Mouse (Mus musculus) stomach, embryonic 16.5 days (tissue): ENCODE measurements at regions not wholly inside any gene's neighbourhood (a gene's known extent, or its start where the extent isn't known, plus 50 kb on each side); places are given as distances from the start of the nearest gene placed in this dataset.
A peak's percentile ranks its signal among the peaks of the same experiment; 100 is the strongest.

Experiments
- ATAC-seq: fragments of 200-750 bp; cut with Nextera tagmentation; 2 replicates; pipeline ENCODE4 v1.8.0; 2017; ENCODE audit warnings: moderate number of reproducible peaks, moderate TSS enrichment; ENCODE audit not compliant: insufficient read depth, low FRiP score
- H3K27ac ChIP-seq: fragments of 300-500 bp; sonication (generic); 2 replicates; pipeline ENCODE4 v1.5.1; 2014; ENCODE audit warnings: low read length
- H3K27me3 ChIP-seq: fragments of 300-500 bp; sonication (generic); 2 replicates; pipeline ENCODE4 v1.6.1; 2014; ENCODE audit warnings: low read length, control low read depth, mixed read lengths; ENCODE audit not compliant: control insufficient read depth, insufficient read depth
- H3K36me3 ChIP-seq: fragments of 300-500 bp; sonication (generic); 2 replicates; pipeline ENCODE4 v1.6.1; 2014; ENCODE audit warnings: low read length; ENCODE audit not compliant: control insufficient read depth, insufficient read depth
- H3K4me1 ChIP-seq: fragments of 300-500 bp; sonication (generic); 2 replicates; pipeline ENCODE4 v1.6.1; 2014; ENCODE audit warnings: low read length, control low read depth, mixed read lengths; ENCODE audit not compliant: control insufficient read depth, insufficient read depth
- H3K4me2 ChIP-seq: fragments of 300-500 bp; sonication (generic); 2 replicates; pipeline ENCODE4 v1.6.1; 2014; ENCODE audit warnings: low read depth, low read length, mixed read lengths
- H3K4me3 ChIP-seq: fragments of 300-500 bp; sonication (generic); replicated peaks from 2 replicates; pipeline ENCODE4 v1.5.1; 2014; ENCODE audit warnings: mild to moderate bottlenecking, low read length
- H3K9ac ChIP-seq: fragments of 300-500 bp; sonication (generic); 2 replicates; pipeline ENCODE4 v1.6.1; 2014; ENCODE audit warnings: low read length
- H3K9me3 ChIP-seq: fragments of 300-500 bp; sonication (generic); replicated peaks from 2 replicates; pipeline ENCODE4 v1.6.1; 2016; ENCODE audit warnings: low read length, control low read depth; ENCODE audit not compliant: control insufficient read depth
- WGBS: fragments of 180-500 bp; shearing (Covaris S2); extraction: QIAGEN DNeasy Blood & Tissue Kit; methylation state at CpG from one replicate; pipeline ENCODE4 v1.1.7; 2014; 5-methylcytosine and 5-hydroxymethylcytosine counted together

DNA sequence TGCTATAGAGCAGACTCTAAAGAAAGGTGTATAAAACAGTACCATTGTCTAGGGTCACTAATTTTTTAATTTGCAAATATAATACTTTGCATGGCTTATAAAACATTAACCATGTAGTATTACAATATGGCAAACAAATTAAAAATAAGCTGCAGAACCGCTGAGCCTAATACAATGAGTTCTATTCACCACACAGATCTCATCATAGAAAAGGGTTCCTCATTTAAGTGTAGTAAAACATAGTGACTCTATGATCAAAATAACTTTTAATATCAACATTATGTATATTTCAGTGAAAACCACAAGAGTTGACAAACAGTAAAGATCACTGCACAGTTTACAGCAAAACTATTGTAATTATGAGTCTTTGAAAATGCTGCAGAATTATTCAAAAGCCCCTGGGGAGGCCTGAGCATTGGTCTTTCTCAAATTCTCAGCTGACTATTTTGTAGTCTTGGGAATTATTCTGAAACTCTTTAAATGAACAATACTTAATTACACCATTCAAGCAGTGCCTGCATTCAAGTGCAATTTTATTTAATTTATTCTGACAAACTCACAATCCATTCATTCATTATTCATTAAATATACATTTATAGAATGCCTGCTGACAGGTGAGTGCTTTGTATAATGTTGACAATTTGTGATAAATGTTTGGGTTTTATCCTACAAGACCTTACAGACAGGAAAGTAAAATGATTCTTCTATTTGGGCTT is 60.3 kb downstream of the Pcdh20 start:
- no peak overlapping the region for H3K4me2 ChIP-seq
- H3K27me3 ChIP-seq: no peaks in the 10 kb centered on the region
- H3K4me1 ChIP-seq: no peaks in the 10 kb centered on the region
- H3K4me3 ChIP-seq: no peak overlapping the region
- WGBS: 90% methylated on average over 1 of the region's 1 CpGs
- H3K9ac ChIP-seq: no peak overlapping the region
- H3K36me3 ChIP-seq: no peaks in the 10 kb centered on the region
- no peak overlapping the region for H3K27ac ChIP-seq
- no peaks in the 10 kb centered on the region for H3K9me3 ChIP-seq
- no peak for ATAC-seq

DNA sequence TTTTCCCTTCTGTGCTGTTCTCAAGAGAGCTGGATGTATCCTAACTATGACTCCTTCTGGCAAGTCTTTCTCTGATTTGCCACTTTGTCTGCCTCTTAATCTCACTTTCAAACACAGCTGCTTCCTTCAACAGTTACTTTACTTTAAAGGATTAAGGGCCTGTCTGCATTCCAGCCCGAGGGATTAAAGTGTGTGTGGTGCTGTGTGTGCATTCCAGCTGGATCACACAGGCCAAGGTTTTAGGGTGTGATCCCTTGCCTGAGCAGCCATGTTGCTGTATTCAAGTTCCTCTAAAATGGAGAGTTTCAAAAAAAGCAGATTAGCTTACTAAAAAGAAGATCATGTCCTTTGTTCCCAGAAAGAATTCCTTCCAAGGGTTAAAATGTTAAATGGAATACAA is 71.9 kb downstream of the Pcdh20 start:
- Histone ChIP-seq H3K27me3 (no peaks in the 10 kb centered on the region), H3K4me1 (no peaks in the 10 kb centered on the region), H3K27ac (no peak overlapping the region), H3K4me2 (no peak overlapping the region), H3K9ac (no peak overlapping the region), H3K36me3 (no peaks in the 10 kb centered on the region), H3K4me3 (no peak overlapping the region), H3K9me3 (peaks cover 4% of the 10 kb centered on the region; the same call in 1 of the 2 replicates)
- 18% methylated on average over 1 of the region's 1 CpGs for WGBS
- no peak for ATAC-seq

DNA sequence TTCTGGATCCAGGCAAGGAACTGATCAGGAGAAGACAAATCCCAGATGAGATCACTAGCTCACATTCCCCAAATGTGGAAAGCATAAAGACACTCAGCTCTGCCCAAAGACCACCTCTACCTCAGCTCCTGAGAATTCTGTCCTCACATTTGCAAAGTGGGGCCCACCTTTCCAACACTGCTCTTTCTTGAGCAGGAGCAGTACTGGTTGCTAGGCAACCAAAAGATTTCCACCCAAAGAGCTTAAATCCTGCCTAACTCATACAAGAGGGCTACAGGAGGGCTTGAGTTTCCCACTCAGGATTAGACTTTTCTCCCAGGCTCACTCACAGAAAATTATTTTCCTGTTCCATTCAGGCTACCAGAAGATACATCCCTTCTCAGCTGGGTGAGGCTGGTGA is 74.0 kb downstream of the Pcdh20 start:
- H3K4me1 ChIP-seq: no peaks in the 10 kb centered on the region
- no peak overlapping the region for H3K4me3 ChIP-seq
- H3K9ac ChIP-seq: no peak overlapping the region
- ATAC-seq: no peak
- peaks cover 4% of the 10 kb centered on the region; the same call in 1 of the 2 replicates for H3K9me3 ChIP-seq
- no peak overlapping the region for H3K4me2 ChIP-seq
- H3K36me3 ChIP-seq: no peaks in the 10 kb centered on the region
- no peak overlapping the region for H3K27ac ChIP-seq
- H3K27me3 ChIP-seq: no peaks in the 10 kb centered on the region

DNA sequence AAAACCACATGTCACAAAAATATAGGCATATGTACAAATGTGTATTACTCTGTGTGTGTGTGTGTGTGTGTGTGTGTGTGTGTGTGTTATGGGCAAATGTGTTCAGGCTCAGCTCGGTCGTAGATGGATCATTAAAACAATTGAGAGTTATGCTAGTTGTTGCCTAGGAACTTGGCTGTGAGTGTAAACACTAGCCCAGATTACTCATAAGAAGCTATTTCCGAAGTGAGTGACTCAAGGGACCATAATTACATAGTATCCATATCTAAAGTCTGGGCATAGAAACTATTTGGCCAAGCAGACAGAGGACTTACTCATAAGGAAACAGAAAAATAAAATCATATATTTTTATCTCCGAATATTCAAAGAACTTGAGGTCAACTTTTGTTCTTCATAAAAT is 76.2 kb downstream of the Pcdh20 start:
- Histone ChIP-seq H3K27ac (no peak overlapping the region), H3K4me1 (no peaks in the 10 kb centered on the region), H3K4me3 (no peak overlapping the region), H3K4me2 (no peak overlapping the region), H3K27me3 (no peaks in the 10 kb centered on the region), H3K36me3 (no peaks in the 10 kb centered on the region), H3K9me3 (peaks cover 4% of the 10 kb centered on the region; the same call in 1 of the 2 replicates), H3K9ac (no peak overlapping the region)
- 50% methylated on average over 4 of the region's 4 CpGs for WGBS
- no peak for ATAC-seq

DNA sequence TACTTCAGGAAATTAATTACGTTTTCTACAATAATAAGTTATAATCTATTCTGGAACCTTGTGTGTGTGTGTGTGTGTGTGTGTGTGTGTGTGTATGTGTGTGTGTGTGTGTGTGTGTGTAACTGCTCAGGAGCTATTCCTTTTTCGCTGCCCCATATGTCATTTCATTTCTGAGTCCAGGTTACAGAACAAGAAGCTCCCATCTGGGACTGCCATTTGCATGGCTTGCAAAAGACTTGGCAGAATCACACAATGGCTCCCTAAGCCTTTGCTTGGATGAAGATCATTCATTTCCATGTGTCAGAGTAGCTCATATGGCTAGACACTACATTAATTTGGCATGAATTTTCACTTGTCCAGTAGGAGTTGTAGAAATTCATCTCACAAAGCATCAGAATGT is 86.6 kb downstream of the Pcdh20 start:
- ATAC-seq: no peak
- 85% methylated on average over 2 of the region's 2 CpGs for WGBS
- H3K9me3 ChIP-seq: no peaks in the 10 kb centered on the region
- no peaks in the 10 kb centered on the region for H3K36me3 ChIP-seq
- H3K4me1 ChIP-seq: no peaks in the 10 kb centered on the region
- no peak overlapping the region for H3K4me2 ChIP-seq
- H3K4me3 ChIP-seq: no peak overlapping the region
- no peak overlapping the region for H3K27ac ChIP-seq
- no peaks in the 10 kb centered on the region for H3K27me3 ChIP-seq
- no peak overlapping the region for H3K9ac ChIP-seq

DNA sequence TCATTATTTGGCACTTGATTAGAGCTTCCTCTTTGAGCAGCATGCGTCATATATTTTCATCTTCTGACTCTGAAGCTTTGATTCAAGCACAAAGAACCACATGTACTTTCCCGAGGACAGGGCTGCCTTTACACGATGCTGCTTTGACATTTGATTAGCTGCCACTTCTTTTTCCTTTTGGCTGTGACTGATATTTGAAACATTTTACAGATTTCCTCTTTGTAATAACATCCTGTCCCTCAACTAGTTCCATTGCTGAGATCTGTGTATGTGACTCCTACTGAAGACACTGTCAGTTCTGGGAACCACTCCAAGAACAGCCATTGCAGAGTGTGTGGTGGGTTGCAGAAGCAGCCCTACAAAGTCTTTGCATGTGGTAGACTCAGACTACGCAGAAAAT is 124.0 kb downstream of the Pcdh20 start:
- no peak overlapping the region for H3K27ac ChIP-seq
- WGBS: 42% methylated on average over 4 of the region's 4 CpGs
- ATAC-seq: peak; percentile 71; the same call in 1 of the 2 replicates
- H3K4me1 ChIP-seq: no peaks in the 10 kb centered on the region
- H3K4me2 ChIP-seq: no peak overlapping the region
- H3K4me3 ChIP-seq: no peak overlapping the region
- no peak overlapping the region for H3K9ac ChIP-seq
- H3K27me3 ChIP-seq: no peaks in the 10 kb centered on the region
- H3K36me3 ChIP-seq: no peaks in the 10 kb centered on the region
- no peaks in the 10 kb centered on the region for H3K9me3 ChIP-seq

DNA sequence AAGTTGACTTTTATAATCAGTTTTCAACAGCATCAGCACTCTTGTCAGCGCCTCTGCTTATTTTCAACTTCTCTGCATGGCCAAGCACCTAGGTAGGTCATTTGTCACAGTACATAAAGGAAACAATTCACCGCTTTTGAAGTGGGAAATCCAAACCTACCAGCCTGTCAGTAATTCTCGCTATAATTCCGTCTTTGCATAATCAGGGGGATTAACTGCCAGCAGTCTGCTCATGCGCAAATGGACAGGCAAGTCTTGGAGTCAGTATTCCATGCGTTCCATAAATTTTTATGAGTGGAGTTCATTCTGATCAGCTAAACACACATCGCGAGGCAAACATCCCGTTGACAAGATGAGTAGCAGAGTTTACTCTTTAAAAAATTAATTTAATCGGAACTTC is 133.9 kb downstream of the Pcdh20 start:
- Histone ChIP-seq H3K4me3 (no peak overlapping the region), H3K36me3 (no peaks in the 10 kb centered on the region), H3K27ac (no peak overlapping the region), H3K4me2 (no peak overlapping the region), H3K27me3 (no peaks in the 10 kb centered on the region), H3K9me3 (no peaks in the 10 kb centered on the region), H3K4me1 (no peaks in the 10 kb centered on the region), H3K9ac (no peak overlapping the region)
- WGBS: 57% methylated on average over 10 of the region's 10 CpGs
- ATAC-seq: no peak

DNA sequence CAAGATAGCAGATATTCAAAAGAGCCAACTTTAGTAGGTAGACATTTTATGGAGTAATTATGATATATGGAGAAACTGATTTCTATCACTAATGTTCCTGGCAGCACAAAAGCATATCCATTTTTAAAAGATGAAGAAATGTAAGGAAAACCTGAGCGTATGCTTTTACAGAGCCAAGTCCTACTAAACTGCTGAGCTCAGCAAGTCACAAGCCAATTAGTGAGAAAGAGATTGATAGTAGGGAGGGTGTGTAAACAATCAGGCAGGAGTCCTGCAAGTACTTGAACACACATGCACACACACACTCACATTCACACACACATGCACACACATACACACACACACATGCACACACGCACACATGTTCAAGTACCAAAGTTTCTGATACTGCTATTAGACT is 140.6 kb downstream of the Pcdh20 start:
- Histone ChIP-seq H3K4me2 (no peak overlapping the region), H3K4me1 (no peaks in the 10 kb centered on the region), H3K9me3 (no peaks in the 10 kb centered on the region), H3K36me3 (no peaks in the 10 kb centered on the region), H3K27me3 (no peaks in the 10 kb centered on the region), H3K9ac (no peak overlapping the region), H3K27ac (no peak overlapping the region), H3K4me3 (no peak overlapping the region)
- 83% methylated on average over 2 of the region's 2 CpGs for WGBS
- no peak for ATAC-seq

DNA sequence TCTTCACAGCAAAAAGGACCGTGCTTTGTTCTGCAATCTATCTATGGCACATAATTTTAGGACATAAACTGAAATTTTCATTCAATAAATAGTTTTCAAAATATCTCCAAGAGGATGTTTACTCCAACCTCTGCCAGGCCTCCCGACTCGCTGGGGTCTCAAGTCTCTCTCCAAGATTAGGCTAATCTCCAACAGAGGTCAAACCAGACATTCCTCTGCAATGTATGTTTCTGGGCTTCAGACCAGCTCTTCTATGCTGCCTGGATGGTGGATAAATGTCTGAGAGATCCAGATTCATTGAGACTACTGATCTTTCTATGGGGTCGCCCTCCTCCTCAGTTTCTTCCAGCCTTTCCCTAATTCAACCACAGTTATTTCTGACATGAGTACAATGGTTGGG is 144.8 kb downstream of the Pcdh20 start:
- WGBS: 64% methylated on average over 4 of the region's 4 CpGs

More for the DNA sequence above, 144.8 kb downstream of the Pcdh20 start:
- ATAC-seq: no peak
- Histone ChIP-seq H3K4me3 (no peak overlapping the region), H3K4me1 (no peaks in the 10 kb centered on the region), H3K27ac (no peak overlapping the region), H3K36me3 (no peaks in the 10 kb centered on the region), H3K9ac (no peak overlapping the region), H3K27me3 (no peaks in the 10 kb centered on the region), H3K9me3 (no peaks in the 10 kb centered on the region), H3K4me2 (no peak overlapping the region)
